Mouse (Mus musculus) left cerebral cortex, postnatal 25 days (tissue): ENCODE measurements around the gene Nme7. TPM values are rescaled to one million over a fixed set of nuclear protein-coding genes. Genes with fewer than 3 reads are reported as not detected.

Source experiments
- DNase-seq, 2 experiments: peaks; one replicate each; pipeline ENCODE4 v3.0.0; 2022; ENCODE audit warnings: low spot score in 2 of 2, mixed read lengths in 1 of 2
- intact Hi-C: fragments of 180-260 bp; cut with DNase I; formaldehyde crosslinking; loops from one replicate; pipeline ENCODE4 v1.15.1; 2025
- total RNA-seq, 2 experiments: library from RNA; stranded (reverse); gene quantifications; 2 replicates each; pipeline ENCODE4 v1.2.3; 2021

The Nme7 gene
- total RNA-seq, 2 experiments from 2014 or later: 22.4 to 24.7 TPM

DNA sequence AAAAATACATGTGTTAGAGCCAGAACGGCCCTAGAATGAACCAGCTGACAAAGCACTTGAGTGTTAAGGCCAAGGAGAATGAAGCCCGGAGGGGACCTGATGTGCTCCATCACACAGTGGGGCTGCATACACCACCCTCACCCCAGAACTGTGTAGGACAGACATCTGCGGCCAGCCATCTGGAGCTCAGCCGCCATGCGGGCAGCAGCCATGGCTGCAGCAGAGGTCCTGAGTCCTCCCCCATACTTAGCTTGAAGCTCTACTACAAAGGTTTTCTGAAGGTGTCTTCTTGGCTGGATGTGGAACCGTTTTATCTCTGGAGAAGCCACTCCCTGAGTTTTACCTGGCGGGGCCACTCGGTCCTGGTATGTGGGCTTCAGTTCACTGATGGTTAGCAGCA lies 149.2 kb downstream of the Nme7 start:
- intact Hi-C loops: no loop called here
- no peak for DNase-seq

DNA sequence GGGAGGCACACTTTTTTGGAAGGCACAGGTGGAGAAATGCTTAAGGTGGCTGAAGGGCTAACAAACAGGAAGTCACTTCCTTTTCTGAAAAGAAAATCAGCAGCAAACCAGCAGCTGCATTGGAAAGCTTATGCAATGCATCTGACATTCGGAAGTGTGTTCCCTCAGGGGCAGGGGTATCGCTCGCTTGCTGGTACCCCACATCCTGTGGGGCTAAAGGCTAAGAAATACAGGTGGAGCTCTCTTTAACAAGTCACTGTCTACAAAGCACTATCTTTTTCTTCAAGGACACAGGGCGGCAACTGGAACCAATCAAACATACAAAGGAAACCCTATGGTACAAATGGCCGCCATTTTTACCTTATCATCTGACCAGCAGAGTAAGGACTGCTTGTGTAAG lies 149.8 kb downstream of the Nme7 start:
- DNase-seq: peak in 1 of 2 experiments; percentile 20
- intact Hi-C loops: loop anchor here (2.0 kb wide), 1 partner anchor 451 kb away; no protein-coding TSS in a partner anchor

DNA sequence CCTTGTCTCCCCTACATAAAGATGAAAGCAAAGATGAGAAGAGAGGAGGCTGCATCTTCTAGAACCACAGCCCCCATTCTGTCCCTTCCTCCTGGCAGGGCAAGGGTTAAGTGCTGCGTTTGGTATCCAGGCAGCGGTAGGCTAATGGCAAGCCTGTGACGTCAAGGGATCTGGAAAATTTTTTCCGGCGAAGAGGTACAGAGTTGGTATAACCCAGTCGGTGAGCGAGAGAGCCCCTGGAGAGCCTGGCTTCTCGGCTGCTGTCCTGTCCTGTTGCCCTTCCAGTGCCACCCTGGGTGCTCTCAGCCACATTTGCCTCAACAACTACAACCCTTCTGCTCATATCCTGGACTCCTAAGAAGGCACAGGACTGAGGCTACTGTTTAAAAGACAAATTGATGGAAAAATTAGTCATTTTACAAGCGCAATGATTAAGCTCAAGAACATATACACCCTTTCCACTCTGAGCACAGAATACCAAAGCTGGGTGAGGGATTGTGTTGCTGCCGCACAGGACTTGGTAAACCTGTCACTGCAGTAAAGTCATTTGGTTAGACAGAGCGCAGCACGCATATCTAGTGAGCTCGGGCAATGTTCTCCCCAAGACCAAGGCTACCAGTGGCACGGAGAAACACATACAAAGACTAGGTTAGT lies 151.0 kb downstream of the Nme7 start:
- DNase-seq: peak in 1 of 2 experiments; percentile 89

DNA sequence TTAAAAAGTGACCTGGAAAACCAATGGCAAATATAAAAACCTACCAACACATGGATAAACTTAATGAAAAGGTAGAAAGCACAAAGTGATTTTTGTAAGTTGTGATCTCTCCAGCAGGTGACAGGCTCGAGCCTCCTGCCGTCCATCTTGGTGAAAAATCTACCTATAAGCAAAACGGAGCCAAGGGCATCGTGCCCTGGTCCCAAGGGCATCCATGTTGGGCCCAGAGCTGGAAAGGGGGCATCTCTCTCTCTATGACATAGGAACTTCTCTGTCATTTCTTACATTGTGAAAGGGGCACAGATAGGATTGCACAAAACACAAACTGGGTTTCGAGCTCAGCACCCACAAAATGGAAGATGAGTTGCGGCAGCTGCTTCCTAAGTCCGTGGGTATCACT lies 151.7 kb downstream of the Nme7 start:
- intact Hi-C loops: loop anchor here (2.0 to 5.0 kb wide), 4 partner anchors 449 to 667 kb away; no protein-coding TSS in a partner anchor

More for the DNA sequence above, 151.0 kb downstream of the Nme7 start:
- intact Hi-C loops: loop anchor here (2.0 to 5.0 kb wide), 4 partner anchors 450 to 667 kb away; no protein-coding TSS in a partner anchor

DNA sequence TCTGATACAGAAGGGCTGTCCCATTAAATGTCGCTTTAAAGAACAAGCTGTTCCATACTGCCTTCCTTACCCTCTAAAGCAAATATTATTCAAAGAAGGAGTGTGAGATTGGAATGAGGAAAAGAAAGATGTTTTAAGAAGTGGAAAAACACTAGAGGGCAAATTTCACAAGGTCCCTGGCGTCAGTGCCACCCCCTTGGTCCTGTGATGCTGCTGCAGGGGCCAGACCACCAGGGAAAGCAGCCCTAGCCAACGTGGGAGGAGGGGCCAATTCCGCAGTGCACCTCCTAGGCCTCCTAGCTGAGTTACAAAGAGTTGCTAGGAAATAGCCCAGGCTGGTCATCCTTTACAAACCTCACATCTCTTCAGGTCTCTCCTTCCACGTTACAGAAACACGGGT lies 152.1 kb downstream of the Nme7 start:
- intact Hi-C loops: loop anchor here (5.0 kb wide), 3 partner anchors 531 to 666 kb away; no protein-coding TSS in a partner anchor
- DNase-seq: peak in 1 of 2 experiments; percentile 64

More for the DNA sequence above, 151.7 kb downstream of the Nme7 start:
- DNase-seq: peak in 1 of 2 experiments; percentile 48

DNA sequence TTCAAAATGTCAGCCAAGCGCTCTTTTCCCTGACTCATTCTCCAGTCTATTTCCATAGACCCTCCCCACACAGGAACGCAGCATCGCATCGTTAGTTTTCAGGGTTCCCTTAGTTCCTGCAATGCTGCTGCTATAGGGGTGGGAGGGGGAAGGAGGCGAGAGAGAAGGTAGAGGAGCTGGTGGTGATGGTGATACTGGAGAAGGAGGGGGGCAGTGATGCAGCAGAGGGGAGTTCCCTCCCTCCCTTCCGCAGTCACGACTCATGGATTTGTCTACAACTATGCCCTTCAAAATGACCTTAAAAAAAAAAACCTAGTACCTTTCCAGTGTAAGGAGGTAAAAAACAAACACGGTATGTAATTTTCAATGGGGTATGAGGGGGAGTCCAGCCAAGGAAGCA lies 152.8 kb downstream of the Nme7 start:
- DNase-seq: peak in 1 of 2 experiments; percentile 79
- intact Hi-C loops: loop anchor here (5.0 kb wide), 3 partner anchors 531 to 666 kb away; no protein-coding TSS in a partner anchor

DNA sequence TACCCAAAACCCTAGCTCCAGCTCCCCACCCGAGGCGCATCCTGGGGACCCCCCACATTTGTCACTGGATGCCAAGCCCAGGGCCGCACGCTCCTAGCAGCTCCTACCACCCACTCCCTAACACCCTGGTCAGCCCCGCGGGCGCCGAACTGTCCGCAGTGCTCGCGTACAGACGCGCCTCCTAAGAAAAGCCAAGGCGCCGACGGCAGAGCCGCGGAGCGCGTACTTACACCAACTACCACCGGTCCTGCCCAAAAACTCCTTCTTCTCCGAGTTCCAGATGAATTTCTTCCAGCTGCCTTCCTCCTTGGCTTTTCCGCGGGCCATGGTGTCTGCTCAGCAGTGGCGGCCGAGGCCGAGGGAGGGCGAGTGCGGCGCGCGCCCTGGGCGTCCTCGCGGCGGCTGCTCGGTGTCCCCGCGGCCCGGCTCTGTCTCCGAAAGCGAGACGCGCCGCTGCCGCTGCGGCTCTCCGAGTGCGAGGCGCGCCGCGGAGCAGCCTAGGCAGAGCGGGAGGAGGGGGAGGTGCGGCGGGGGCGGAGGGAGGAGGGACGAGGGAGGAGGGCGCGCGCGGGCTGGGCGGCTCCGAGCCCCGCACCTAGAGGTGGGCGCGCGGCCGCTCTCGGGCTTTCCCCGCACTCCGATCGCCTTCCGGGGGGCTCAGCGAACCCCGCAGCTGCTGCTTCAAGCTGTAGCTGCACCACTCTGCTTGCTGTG lies 153.8 kb downstream of the Nme7 start:
- intact Hi-C loops: loop anchor here (2.0 to 5.0 kb wide), 6 partner anchors 119 to 665 kb away; no protein-coding TSS in a partner anchor
- DNase-seq: peak in 1 of 2 experiments; percentile 81

DNA sequence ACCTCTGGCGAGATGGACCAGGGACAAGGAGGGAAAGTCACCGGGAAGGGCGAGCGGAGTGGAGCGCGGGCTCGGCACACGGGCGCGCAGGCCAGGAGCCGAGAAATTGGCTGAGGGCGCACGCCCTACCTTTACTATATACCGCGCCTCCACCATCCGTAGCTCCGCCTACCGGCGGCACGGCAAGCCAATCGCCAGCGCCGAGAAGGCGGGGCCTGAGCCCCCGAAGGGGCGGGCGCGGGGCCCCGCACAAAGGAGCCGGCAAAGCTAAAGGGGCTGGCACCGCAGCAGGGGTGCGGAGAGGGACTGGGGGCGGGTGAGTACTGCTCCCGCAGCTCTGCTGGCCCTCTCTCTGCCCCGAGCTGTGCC lies 154.3 kb downstream of the Nme7 start, which contains the start of gene Atp1b1:
Gene Atp1b1, minus strand, starts transcription at position 111 of the 369 bp plus-strand sequence.
- intact Hi-C loops: loop anchor here (2.0 to 5.0 kb wide), 6 partner anchors 119 to 664 kb away; no protein-coding TSS in a partner anchor
- DNase-seq: peak; percentile 88 to 95

DNA sequence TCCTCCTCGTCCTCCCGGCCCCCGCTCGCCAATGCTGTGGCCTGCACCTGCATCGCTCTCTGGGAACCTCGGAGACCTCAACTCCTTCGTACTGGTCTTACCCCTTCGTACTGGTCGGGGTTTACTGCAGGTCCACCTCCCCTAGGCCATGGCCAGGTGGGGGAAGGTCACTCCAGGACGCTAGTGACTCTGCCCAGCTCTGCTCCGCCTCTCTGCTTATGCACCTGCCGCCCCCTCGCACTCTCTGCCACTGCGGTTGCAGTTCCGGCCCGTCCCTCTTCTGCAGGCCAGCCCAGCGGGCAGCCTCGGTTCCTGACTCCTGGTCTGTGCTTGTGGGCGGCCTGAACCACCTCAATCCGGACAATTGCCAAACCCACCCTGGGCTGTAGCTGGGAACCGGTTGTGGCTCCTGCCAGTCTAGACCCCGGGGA lies 154.7 kb downstream of the Nme7 start:
- intact Hi-C loops: loop anchor here (2.0 to 5.0 kb wide), 6 partner anchors 118 to 664 kb away; no protein-coding TSS in a partner anchor
- peak in 1 of 2 experiments; percentile 64 for DNase-seq

DNA sequence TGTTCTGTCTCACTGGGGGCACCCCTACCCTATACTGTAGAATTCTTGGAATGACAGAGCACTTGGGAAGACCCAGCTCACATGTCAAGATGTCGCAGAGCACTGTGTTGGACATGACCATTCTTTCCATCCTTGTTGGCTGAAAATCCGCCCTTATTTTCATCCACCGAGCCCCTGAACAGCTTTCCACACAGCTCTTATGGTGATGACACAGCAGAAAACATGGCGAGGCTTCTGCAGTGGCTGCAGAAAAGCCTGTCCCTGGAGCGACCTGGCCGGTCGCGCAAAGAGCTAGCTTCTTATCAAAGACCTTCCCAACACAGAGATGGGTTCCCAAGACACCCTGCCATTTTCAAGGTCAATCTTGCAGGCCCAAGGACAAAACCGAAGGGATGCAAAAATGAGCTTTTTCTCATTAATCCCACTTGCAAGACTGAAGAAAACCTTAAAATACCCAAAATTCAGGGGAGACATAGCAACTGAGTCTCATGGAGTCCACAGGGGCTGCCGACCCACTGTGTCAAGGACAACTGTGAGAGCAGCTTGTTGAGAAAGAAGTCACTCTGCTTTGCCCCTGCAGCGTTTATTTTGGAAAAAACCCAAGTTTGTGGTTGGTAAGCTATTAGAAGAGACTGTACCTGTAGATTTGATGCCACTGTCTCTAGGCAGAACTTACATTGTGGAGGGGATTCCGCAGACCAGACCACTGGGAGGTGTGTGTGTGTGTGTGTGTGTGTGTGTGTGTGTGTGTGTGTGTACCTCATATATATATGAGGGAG lies 155.4 kb downstream of the Nme7 start:
- no peak for DNase-seq

DNA sequence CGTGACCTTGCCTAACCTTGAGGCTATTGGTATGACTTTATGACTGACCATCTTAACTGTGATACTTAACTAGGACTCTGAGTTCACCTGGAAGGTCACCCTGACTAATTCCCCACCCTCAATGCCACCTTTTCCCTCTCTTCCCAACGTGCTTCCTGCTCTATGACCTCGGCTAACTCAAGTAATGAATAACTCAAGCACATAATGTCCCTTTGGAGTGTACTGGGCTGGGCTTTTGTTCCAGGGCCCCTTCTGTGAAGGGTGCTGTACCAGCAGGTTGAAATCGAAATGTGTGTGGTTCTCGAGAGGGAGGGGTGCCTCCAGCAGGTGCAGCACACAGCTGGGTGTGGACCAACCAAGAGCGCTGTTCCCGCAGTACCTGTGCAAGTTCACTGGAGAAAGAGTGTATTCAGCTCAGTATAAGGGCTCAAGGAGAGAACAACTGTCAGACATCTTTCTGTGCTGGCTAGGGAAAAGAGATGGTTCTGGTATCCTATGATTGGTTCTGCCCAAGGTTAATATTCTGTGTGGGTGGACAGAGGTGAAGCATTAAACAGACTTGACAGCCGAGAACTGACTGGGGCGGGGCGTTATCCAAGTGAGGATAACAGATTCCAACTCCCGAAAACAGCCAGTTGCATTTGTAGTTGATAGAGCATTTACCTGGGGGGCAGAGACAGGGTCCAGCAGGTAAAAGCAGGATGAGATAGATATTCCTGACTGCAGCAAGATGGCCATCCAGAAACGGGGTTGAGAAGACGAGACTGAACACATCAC lies 157.2 kb downstream of the Nme7 start:
- DNase-seq: peak in 1 of 2 experiments; percentile 29
- intact Hi-C loops: loop anchor here (1.0 to 5.0 kb wide), 3 partner anchors 81 to 438 kb away; no protein-coding TSS in a partner anchor

More for the DNA sequence above, 155.4 kb downstream of the Nme7 start:
- intact Hi-C loops: loop anchor here (2.0 to 5.0 kb wide), 6 partner anchors 117 to 663 kb away; no protein-coding TSS in a partner anchor

DNA sequence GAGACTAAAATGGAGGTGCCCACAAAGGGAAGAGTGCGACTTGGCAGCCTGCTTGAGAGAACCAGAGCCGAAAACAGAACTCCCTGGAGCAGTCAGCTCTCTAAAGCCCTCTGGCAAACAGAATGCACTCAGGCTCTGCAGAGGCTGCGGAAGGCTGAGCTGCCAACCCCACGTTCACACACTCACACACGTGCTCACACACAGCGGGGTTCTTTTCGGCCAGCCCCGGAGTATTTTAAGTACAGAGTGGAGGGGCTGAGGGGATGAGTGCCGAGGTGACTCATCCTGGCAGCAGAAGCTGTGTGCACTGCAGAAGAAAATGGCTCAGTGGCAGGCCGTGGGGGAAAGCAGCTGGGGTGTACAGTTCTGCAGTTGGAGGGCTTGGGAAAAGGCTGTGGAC lies 157.8 kb downstream of the Nme7 start:
- intact Hi-C loops: loop anchor here (1.0 to 5.0 kb wide), 3 partner anchors 81 to 437 kb away; no protein-coding TSS in a partner anchor
- peak; percentile 83 to 97 for DNase-seq

DNA sequence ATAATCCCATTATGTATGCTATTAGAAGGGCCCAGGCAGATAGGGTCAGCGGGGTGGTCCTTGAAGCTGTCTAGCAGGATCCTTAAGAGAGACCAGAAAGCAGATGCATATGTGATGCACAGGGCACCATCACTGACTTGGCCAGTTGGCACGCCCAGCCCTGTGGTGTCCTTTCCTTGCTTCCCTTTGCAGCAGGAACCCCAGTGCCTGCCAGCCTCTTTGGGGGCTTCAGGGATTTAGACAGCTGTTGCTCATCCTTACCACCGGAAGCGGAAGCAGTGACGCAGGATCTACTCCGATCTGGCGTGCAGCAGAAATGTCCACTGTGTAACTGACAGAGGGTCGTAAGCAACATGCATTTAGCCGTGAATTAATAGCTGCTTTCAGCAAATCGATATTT lies 163.5 kb downstream of the Nme7 start:
- intact Hi-C loops: no loop called here
- no peak for DNase-seq

DNA sequence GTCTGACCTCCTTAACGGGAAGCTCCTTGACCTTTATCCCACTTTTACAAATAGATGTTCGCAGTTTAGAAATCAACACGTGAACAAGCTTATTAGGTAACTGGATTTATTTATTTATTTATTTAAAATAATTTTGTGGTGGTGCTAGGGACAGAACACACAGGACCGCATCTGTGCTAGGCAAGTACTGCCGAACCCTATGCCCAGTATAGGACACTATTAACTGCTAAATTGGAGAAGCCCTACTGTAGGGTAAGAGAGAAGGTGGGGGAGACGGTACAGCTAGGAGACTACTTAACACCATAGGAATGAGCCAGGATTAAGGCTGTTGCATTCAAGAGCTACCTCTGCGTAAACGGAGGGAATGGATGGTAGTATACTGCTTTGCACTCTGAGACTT lies 164.4 kb downstream of the Nme7 start:
- intact Hi-C loops: no loop called here
- DNase-seq: no peak

DNA sequence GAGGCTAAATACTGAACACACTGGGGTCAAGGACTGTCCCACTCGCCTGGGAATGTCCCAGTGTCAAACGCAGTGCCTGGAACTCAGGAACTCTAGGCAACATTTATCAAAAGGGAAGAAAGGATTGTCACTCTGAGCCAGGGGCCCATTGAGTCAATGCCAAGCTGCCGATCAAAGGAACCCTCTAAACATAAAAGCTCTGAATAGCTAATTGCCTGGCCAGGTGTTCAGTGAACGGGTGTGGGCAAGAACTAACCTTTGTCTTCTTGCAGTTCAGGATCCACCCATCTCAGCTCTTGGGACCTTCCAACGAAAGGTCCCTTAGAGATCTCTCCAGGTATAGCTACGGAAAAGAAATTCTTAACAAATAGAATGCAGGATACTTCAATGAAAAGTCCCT lies 167.1 kb downstream of the Nme7 start:
- intact Hi-C loops: no loop called here
- no peak for DNase-seq

DNA sequence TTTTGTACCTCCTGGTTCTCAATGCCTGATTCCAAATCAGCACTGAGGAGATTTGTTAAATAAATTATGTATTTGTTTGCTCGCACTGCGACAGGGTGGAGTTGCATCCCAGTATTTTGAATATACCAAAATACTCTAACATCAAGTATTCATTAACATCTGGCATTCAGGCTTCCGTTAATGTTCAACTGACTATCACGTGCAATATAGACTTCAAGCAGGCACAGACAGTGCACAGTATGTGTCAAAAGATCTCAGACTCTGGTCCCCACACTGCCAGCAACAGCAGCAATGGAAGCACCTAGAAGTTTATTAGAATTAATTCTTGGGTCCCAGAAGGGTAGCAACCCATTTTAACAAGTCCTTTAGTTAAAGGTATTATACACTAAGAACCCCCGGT lies 167.7 kb downstream of the Nme7 start:
- intact Hi-C loops: no loop called here
- DNase-seq: no peak

DNA sequence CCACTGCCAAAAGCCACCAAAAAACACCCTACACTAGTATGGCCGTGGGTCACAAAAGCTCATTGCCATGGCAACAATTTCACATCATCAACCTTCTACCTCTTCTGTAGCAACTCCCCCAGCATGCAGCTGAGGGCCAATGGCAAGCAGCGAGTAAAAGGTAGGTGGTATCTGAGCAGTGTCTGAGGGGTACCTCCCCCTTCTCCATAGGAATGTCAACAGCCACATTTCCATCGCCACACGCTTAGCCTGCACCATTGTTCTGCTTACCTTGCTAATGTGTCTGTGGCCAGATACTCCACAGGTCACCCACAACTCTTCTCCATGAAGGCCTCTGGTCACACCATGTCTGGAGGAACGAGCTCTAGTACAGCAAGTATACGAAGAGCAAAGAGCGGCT lies 169.5 kb downstream of the Nme7 start:
- DNase-seq: no peak
- intact Hi-C loops: no loop called here

DNA sequence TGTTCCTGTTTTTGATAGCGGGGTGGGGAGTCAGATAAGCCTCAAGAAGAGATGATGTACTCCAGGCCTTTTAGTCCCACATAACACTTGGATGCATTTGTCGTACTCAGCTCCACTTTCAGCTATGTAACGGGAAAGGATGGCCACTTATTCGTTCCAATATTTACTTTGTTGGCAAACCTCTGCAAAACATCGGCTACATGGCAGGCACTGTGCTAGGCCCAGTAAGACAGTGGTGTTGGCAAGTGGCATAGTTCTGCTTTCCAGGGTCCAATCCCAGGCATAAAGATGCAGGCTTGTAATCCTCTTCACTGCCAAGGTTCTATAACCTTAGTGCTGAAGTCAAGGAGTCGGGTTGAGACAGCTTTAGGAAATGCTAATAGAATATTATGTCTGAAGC lies 170.4 kb downstream of the Nme7 start:
- no peak for DNase-seq
- intact Hi-C loops: no loop called here
